In the genomic region with DNA sequence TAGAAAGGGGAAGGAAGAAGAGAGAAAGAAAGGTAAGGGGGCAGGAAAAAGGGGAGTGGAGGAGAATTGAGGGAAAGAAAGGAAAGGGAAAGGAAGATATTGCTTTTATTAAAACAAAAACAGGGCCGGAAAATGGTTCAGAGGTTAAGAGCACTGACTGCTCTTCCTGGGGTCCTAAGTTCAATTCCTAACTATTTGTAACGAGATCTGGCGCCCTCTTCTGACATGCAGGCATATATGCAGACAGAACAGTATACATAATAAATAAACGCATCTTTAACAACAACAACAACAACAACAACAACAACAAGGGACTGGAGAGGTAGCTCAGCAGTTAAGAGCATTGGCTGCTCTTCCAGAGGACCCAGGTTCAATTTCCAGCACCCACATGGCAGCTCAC, we compare ENCODE assay signal across 16 mouse cellular contexts. TPM values are rescaled to one million over a fixed set of nuclear protein-coding genes. Genes with fewer than 3 reads are reported as not detected.
A peak's percentile ranks its signal among the peaks of the same experiment; 100 is the strongest.
DNase-seq lines count a peak whose midpoint lies in the region; ATAC-seq and TF ChIP-seq lines count a peak whose summit lies in the region.
"Had no signal": no experiment of that assay in that cellular context is flagged by ENCODE, and none has a peak within 500 bp of the region (broad histone marks: within the 10 kb centered on the region; RNA-seq: fewer than 3 reads in every experiment).

No protein-coding gene starts in this region.

- H3K9me3 ChIP-seq in kidney, embryonic 14.5 days (ENCODE audit: control insufficient read depth, low read length), result no peaks in the 10 kb centered on the region
- no peaks in the 10 kb centered on the region for H3K9me3 ChIP-seq in midbrain, postnatal 0 days (ENCODE audit: low read length)
- no peaks in the 10 kb centered on the region for H3K9me3 ChIP-seq in midbrain, embryonic 16.5 days (replicated peaks; ENCODE audit: control insufficient read depth, low read length, poor library complexity, severe bottlenecking)
- H3K9me3 ChIP-seq: embryonic facial prominence, embryonic 12.5 days had no signal

- ATAC-seq in kidney, embryonic 14.5 days (ENCODE audit: low FRiP score, low TSS enrichment), result no peak
- no peak for ATAC-seq in midbrain, postnatal 0 days (ENCODE audit: low FRiP score)
- ATAC-seq in midbrain, embryonic 16.5 days, result no peak
- ATAC-seq: forebrain, embryonic 14.5 days had no signal

- H3K36me3 ChIP-seq in kidney, adult 2 months (ENCODE audit: control insufficient read depth, insufficient read depth, low read length), result no peaks in the 10 kb centered on the region
- H3K36me3 ChIP-seq in kidney, embryonic 14.5 days (ENCODE audit: control insufficient read depth, insufficient read depth, low read length), result no peaks in the 10 kb centered on the region
- no peaks in the 10 kb centered on the region for H3K36me3 ChIP-seq in midbrain, postnatal 0 days (ENCODE audit: insufficient read depth, low read length)
- no peaks in the 10 kb centered on the region for H3K36me3 ChIP-seq in midbrain, embryonic 16.5 days (ENCODE audit: control insufficient read depth, insufficient read depth, low read length)
- H3K36me3 ChIP-seq: embryonic facial prominence, embryonic 12.5 days had no signal

- no peak for TF ChIP-seq POLR2A in kidney, adult 2 months (IDR thresholded peaks at IDR 0.05; ENCODE audit: low read depth, low read length)

- H3K4me3 ChIP-seq in kidney, adult 2 months (ENCODE audit: insufficient read depth, low read depth, low read length), result no peak overlapping the region
- no peak overlapping the region for H3K4me3 ChIP-seq in kidney, embryonic 14.5 days (ENCODE audit: low read length)
- no peak overlapping the region for H3K4me3 ChIP-seq in midbrain, postnatal 0 days (ENCODE audit: low read depth, low read length)
- H3K4me3 ChIP-seq in midbrain, embryonic 16.5 days (ENCODE audit: low read depth, low read length), result no peak overlapping the region
- H3K4me3 ChIP-seq: embryonic facial prominence, embryonic 12.5 days had no signal

- 33% methylated on average over 4 of the region's 4 CpGs for WGBS in kidney, adult 2 months
- 53% methylated on average over 4 of the region's 4 CpGs for WGBS in kidney, embryonic 14.5 days
- WGBS in midbrain, postnatal 0 days, result 42% methylated on average over 4 of the region's 4 CpGs
- 44% methylated on average over 4 of the region's 4 CpGs for WGBS in midbrain, embryonic 16.5 days

- no peak overlapping the region for H3K9ac ChIP-seq in kidney, embryonic 14.5 days (ENCODE audit: low read depth, low read length)
- no peak overlapping the region for H3K9ac ChIP-seq in midbrain, postnatal 0 days (replicated peaks; ENCODE audit: low read length, poor library complexity, severe bottlenecking)
- H3K9ac ChIP-seq in midbrain, embryonic 16.5 days (ENCODE audit: low read depth, low read length), result no peak overlapping the region
- H3K9ac ChIP-seq: embryonic facial prominence, embryonic 12.5 days had no signal

- 0 out of 2 replicates have a peak, but pooled peaks have one; percentile 28 for TF ChIP-seq CTCF in kidney, adult 2 months (conservative IDR thresholded peaks at IDR 0.05; ENCODE audit: insufficient read depth, insufficient read length, low read depth, low read length)
- peak; percentile 50 for TF ChIP-seq CTCF in midbrain, postnatal 0 days (IDR thresholded peaks at IDR 0.05)

- no peaks in the 10 kb centered on the region for H3K27me3 ChIP-seq in kidney, adult 2 months (replicated peaks; ENCODE audit: control insufficient read depth, insufficient read depth, low read length)
- no peaks in the 10 kb centered on the region for H3K27me3 ChIP-seq in kidney, embryonic 14.5 days (ENCODE audit: control insufficient read depth, insufficient read depth, low read length)
- H3K27me3 ChIP-seq in midbrain, postnatal 0 days (ENCODE audit: insufficient read depth, low read length), result no peaks in the 10 kb centered on the region
- no peaks in the 10 kb centered on the region for H3K27me3 ChIP-seq in midbrain, embryonic 16.5 days (ENCODE audit: control insufficient read depth, insufficient read depth, low read depth, low read length)
- H3K27me3 ChIP-seq: embryonic facial prominence, embryonic 12.5 days had no signal

- peak; percentile 17 for DNase-seq in adrenal gland, postnatal 14 days
- no peak for DNase-seq in adrenal gland, adult 18-20 months (ENCODE audit: low spot score in 2 of 2)
- peak; percentile 55 for DNase-seq in kidney, adult 2 months
- no peak for DNase-seq in midbrain, postnatal 0 days (ENCODE audit: low spot score)
- no peak for DNase-seq in frontal cortex, postnatal 25 days (ENCODE audit: low spot score in 2 of 2)
- no peak for DNase-seq in left cerebral cortex, adult 11 months (ENCODE audit: low spot score)

- H3K27ac ChIP-seq in kidney, adult 2 months (ENCODE audit: insufficient read depth, low read depth, low read length), result no peak overlapping the region
- H3K27ac ChIP-seq in kidney, embryonic 14.5 days (ENCODE audit: low read depth, low read length), result no peak overlapping the region
- H3K27ac ChIP-seq in midbrain, postnatal 0 days (ENCODE audit: low read depth, low read length), result no peak overlapping the region
- H3K27ac ChIP-seq in midbrain, embryonic 16.5 days (ENCODE audit: low read length), result no peak overlapping the region
- H3K27ac ChIP-seq: embryonic facial prominence, embryonic 12.5 days; macrophage had no signal

- H3K4me1 ChIP-seq in kidney, adult 2 months (ENCODE audit: control insufficient read depth, insufficient read depth, low read length), result no peaks in the 10 kb centered on the region
- no peaks in the 10 kb centered on the region for H3K4me1 ChIP-seq in kidney, embryonic 14.5 days (ENCODE audit: control insufficient read depth, insufficient read depth, low read length)
- no peaks in the 10 kb centered on the region for H3K4me1 ChIP-seq in midbrain, postnatal 0 days (ENCODE audit: insufficient read depth, low read length)
- no peaks in the 10 kb centered on the region for H3K4me1 ChIP-seq in midbrain, embryonic 16.5 days (ENCODE audit: control insufficient read depth, insufficient read depth, low read length)
- H3K4me1 ChIP-seq: embryonic facial prominence, embryonic 12.5 days had no signal

- no peak overlapping the region for H3K4me2 ChIP-seq in kidney, embryonic 14.5 days (replicated peaks; ENCODE audit: low read depth, low read length)
- no peak overlapping the region for H3K4me2 ChIP-seq in midbrain, postnatal 0 days (ENCODE audit: low read depth, low read length, poor library complexity, severe bottlenecking)
- H3K4me2 ChIP-seq in midbrain, embryonic 16.5 days (ENCODE audit: low read length), result no peak overlapping the region
- H3K4me2 ChIP-seq: embryonic facial prominence, embryonic 12.5 days had no signal

RNA-seq across cellular contexts. Expression of a gene that starts 2.2 kb away (rescaled TPM):
- total RNA-seq in adrenal gland, postnatal 14 days (2021), result 10.0 and 153 TPM in 2 replicates
- 1 to 10 TPM in 1 of 2 experiments, not detected in 1; 1.2 TPM for total RNA-seq in adrenal gland, adult 18-20 months (2021)
- 0.06 and 0.33 TPM in 2 replicates for polyA plus RNA-seq in kidney, adult 2 months (2012; rRNA removed)
- polyA plus RNA-seq in kidney, embryonic 14.5 days (2014; fragmentation: Nextera tagmentation; extraction: Ambion mirVana), result not detected in 2 replicates
- not detected in 2 replicates for total RNA-seq in midbrain, postnatal 0 days (2014; rRNA removed)
- not detected in 2 replicates for polyA plus RNA-seq in midbrain, postnatal 0 days (2015; fragmentation: Nextera tagmentation; extraction: Ambion mirVana)
- 0.24 TPM in 2 replicates for polyA plus RNA-seq in midbrain, embryonic 16.5 days (2015; fragmentation: Nextera tagmentation; extraction: Ambion mirVana)
- total RNA-seq: heart, postnatal 36 days had no signal
- polyA plus RNA-seq: C2C12; embryonic facial prominence, embryonic 12.5 days; forebrain, embryonic 14.5 days; gonadal fat pad, adult 2 months; limb, embryonic 11.5 days; macrophage; testis, adult 2 months had no signal

RNA-seq across cellular contexts. Expression of a gene that starts 34.9 kb away (rescaled TPM):
- total RNA-seq in adrenal gland, postnatal 14 days (2021), result 30.2 and 120 TPM in 2 replicates
- total RNA-seq in adrenal gland, adult 18-20 months (2021), result 10 to 100 TPM in 1 of 2 experiments, 1 to 10 TPM in 1; 1.6 to 78.1 TPM
- 1.1 and 1.6 TPM in 2 replicates for polyA plus RNA-seq in kidney, adult 2 months (2012; rRNA removed)
- not detected in 2 replicates for polyA plus RNA-seq in kidney, embryonic 14.5 days (2014; fragmentation: Nextera tagmentation; extraction: Ambion mirVana)
- not detected in 2 replicates for total RNA-seq in midbrain, postnatal 0 days (2014; rRNA removed)
- 0.33 TPM in 1 of 2 replicates, not detected in the other for polyA plus RNA-seq in midbrain, postnatal 0 days (2015; fragmentation: Nextera tagmentation; extraction: Ambion mirVana)
- polyA plus RNA-seq in midbrain, embryonic 16.5 days (2015; fragmentation: Nextera tagmentation; extraction: Ambion mirVana), result not detected in 2 replicates
- polyA plus RNA-seq: embryonic facial prominence, embryonic 12.5 days; forebrain, embryonic 14.5 days; limb, embryonic 11.5 days; macrophage had no signal

Comparison
In these comparisons a context has a peak if more than half of its experiments do, and no peak if none do; other contexts are left out.
1. DNase-seq: peak in adrenal gland, postnatal 14 days (single experiment) and kidney, adult 2 months (single experiment); none in adrenal gland, adult 18-20 months (0 of 2), midbrain, postnatal 0 days (single experiment), frontal cortex, postnatal 25 days (0 of 2) and left cerebral cortex, adult 11 months (single experiment).